Mouse (Mus musculus): ENCODE measurements around the gene Gm20854. TPM values are rescaled to one million over a fixed set of nuclear protein-coding genes. Genes with fewer than 3 reads are reported as not detected.
"Not testable (repeated sequence)": the region's sequence is repeated elsewhere in the genome, so short reads cannot be mapped to it uniquely, and the experiment has no call there.

The Gm20854 gene
- polyA plus RNA-seq (2015; fragmentation: Nextera tagmentation; extraction: Ambion mirVana): not detected in 2 replicates

DNA sequence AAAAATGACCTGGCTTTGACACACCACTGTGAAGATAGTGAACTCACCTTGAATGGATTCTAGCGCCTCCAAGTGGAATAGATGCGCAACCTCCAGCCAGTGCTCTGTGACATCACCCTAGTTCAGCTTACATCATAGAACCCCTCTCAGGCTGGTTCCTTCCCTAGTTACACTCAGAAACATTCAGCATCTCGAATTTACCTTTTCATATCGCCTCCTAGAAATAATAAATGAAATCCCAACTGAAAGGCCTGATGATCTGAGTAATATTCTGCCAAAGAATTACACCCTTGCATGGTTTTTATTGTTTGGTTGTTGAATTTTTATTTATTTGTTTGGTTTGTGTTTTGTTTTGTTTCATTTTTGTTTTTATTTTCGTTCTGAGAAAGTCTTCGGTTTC lies at the start of gene Gm20854:
Gene Gm20854, minus strand, starts transcription at position 101 of the 400 bp plus-strand sequence.
- DNase-seq (ENCODE audit: low spot score): not testable (repeated sequence)

Data from thymus, postnatal 0 days (tissue).